Mouse (Mus musculus): ENCODE measurements around the gene Nudt3.
A peak's percentile ranks its signal among the peaks of the same experiment; 100 is the strongest.

Gene Nudt3

GRCm38 (mm10) chr17:27634871-27635574 lies 11.7 kb upstream of the Nudt3 start, which contains the start of gene RPS10-NUDT3:
Gene RPS10-NUDT3 (minus strand): TSS chr17:27635222.
- peak; percentile 87 for DNase-seq

GRCm38 (mm10) chr17:27629249-27630020 lies 6.1 kb upstream of the Nudt3 start:
- DNase-seq: peak; percentile 88

GRCm38 (mm10) chr17:27628376-27628775 lies 5.1 kb upstream of the Nudt3 start:
- no peak for DNase-seq

- DNase-seq: no peak
Observed at GRCm38 (mm10) chr17:27627451-27627850, 4.2 kb upstream of the Nudt3 start.

- DNase-seq: no peak
Observed at GRCm38 (mm10) chr17:27626681-27627080, 3.4 kb upstream of the Nudt3 start.

- DNase-seq: no peak
Observed at GRCm38 (mm10) chr17:27625455-27626251, 2.4 kb upstream of the Nudt3 start.

GRCm38 (mm10) chr17:27622611-27623359 lies 510 bp downstream of the Nudt3 start:
- no peak for DNase-seq

- no peak for DNase-seq
Observed at GRCm38 (mm10) chr17:27621705-27622531, 1.4 kb downstream of the Nudt3 start.

- DNase-seq: no peak
Observed at GRCm38 (mm10) chr17:27621161-27621560, 2.1 kb downstream of the Nudt3 start.

GRCm38 (mm10) chr17:27615388-27615787 lies 7.9 kb downstream of the Nudt3 start:
- DNase-seq: no peak

GRCm38 (mm10) chr17:27613016-27613415 lies 10.3 kb downstream of the Nudt3 start:
- no peak for DNase-seq

GRCm38 (mm10) chr17:27611994-27612393 lies 11.3 kb downstream of the Nudt3 start:
- DNase-seq: no peak

- no peak for DNase-seq
Observed at GRCm38 (mm10) chr17:27611519-27611884, 11.8 kb downstream of the Nudt3 start.

- no peak for DNase-seq
Observed at GRCm38 (mm10) chr17:27610679-27611518, 12.4 kb downstream of the Nudt3 start.

GRCm38 (mm10) chr17:27609576-27609975 lies 13.7 kb downstream of the Nudt3 start:
- DNase-seq: no peak

- DNase-seq: no peak
Observed at GRCm38 (mm10) chr17:27603522-27604234, 19.6 kb downstream of the Nudt3 start.

GRCm38 (mm10) chr17:27603036-27603435 lies 20.3 kb downstream of the Nudt3 start:
- DNase-seq: no peak

GRCm38 (mm10) chr17:27600869-27601268 lies 22.4 kb downstream of the Nudt3 start:
- peak; percentile 88 for DNase-seq

- no peak for DNase-seq
Observed at GRCm38 (mm10) chr17:27600286-27600685, 23.0 kb downstream of the Nudt3 start.
